Mouse (Mus musculus): Measurements from ENCODE around the gene Ppp2r1a. TPM values are rescaled to one million over a fixed set of nuclear protein-coding genes. Genes with fewer than 3 reads are reported as not detected.
A peak's percentile ranks its signal among the peaks of the same experiment; 100 is the strongest.

Gene Ppp2r1a
- polyA plus RNA-seq, 1 experiment from 2014 or later, result 221 TPM

DNA sequence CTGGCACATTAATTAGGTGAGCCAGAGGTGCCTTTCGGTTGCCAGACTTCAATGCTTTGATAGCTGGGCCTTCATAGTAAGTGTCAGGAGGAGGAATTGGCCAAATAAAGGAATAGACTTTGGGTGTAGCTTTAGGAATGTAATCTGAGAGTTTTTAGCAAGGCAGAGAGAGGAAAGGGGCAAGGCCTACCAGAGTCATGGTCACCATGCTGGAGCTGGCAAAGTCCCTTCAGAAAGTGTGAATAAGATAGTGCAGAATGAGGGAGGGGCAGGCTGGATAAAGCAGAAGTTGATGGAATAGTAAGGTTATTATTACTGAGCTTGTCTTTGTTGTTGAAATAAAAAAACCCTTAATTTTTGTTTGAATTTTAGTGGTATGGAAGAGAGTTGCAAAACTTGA lies 64.6 kb downstream of the Ppp2r1a start:
- Histone ChIP-seq H3K27me3 (replicated peaks; ENCODE audit: insufficient read depth, low read length) (no peaks in the 10 kb centered on the region), H3K4me2 (replicated peaks; ENCODE audit: low read depth, low read length) (peak overlapping the region; percentile 71), H3K27ac (ENCODE audit: low read length) (peak overlapping the region; percentile 95), H3K9ac (replicated peaks; ENCODE audit: low read depth) (peak overlapping the region; percentile 82), H3K4me1 (ENCODE audit: insufficient read depth, low read depth, low read length) (peaks cover 7% of the 10 kb centered on the region; the same call in 1 of the 2 replicates), H3K9me3 (ENCODE audit: low read length) (no peaks in the 10 kb centered on the region), H3K36me3 (ENCODE audit: insufficient read depth, low read length) (no peaks in the 10 kb centered on the region; the same call in 1 of the 2 replicates), H3K4me3 (ENCODE audit: low read depth, low read length) (peak overlapping the region; percentile 93)
- no peak for TF ChIP-seq EP300 (IDR thresholded peaks at IDR 0.05)
- ATAC-seq, result no peak
- 0% methylated on average over 1 of the region's 1 CpGs for WGBS
- DNase-seq (ENCODE audit: low spot score), result peak; percentile 5

Other genes with a start within 250 kb of the Ppp2r1a start
- not detected in 2 replicates for gene Vmn1r227, start 215.5 kb upstream of the Ppp2r1a start, polyA plus RNA-seq (2015; fragmentation: Nextera tagmentation; extraction: Ambion mirVana)
- not detected in 2 replicates for gene Vmn1r228, start 159.2 kb upstream of the Ppp2r1a start, polyA plus RNA-seq (2015; fragmentation: Nextera tagmentation; extraction: Ambion mirVana)
- not detected in 2 replicates for gene Vmn1r229, start 133.8 kb upstream of the Ppp2r1a start, polyA plus RNA-seq (2015; fragmentation: Nextera tagmentation; extraction: Ambion mirVana)
- not detected in 2 replicates for gene Vmn1r230, start 104.9 kb upstream of the Ppp2r1a start, polyA plus RNA-seq (2015; fragmentation: Nextera tagmentation; extraction: Ambion mirVana)
- gene Vmn1r231, start 40.2 kb upstream of the Ppp2r1a start, polyA plus RNA-seq (2015; fragmentation: Nextera tagmentation; extraction: Ambion mirVana), result not detected in 2 replicates
- not detected in 2 replicates for gene Vmn1r232, start 25.6 kb upstream of the Ppp2r1a start, polyA plus RNA-seq (2015; fragmentation: Nextera tagmentation; extraction: Ambion mirVana)
- not detected in 2 replicates for gene Vmn1r233, start 51.2 kb downstream of the Ppp2r1a start, polyA plus RNA-seq (2015; fragmentation: Nextera tagmentation; extraction: Ambion mirVana)
- 7.7 and 8.8 TPM in 2 replicates for gene Zfp160, start 63.6 kb downstream of the Ppp2r1a start, polyA plus RNA-seq (2015; fragmentation: Nextera tagmentation; extraction: Ambion mirVana)

Measured in lung, postnatal 0 days (tissue).